Mouse (Mus musculus) gastrocnemius, adult 2 months (tissue): ENCODE results near the gene Tigit. TPM values are rescaled to one million over a fixed set of nuclear protein-coding genes. Genes with fewer than 3 reads are reported as not detected.

Experiments used
- DNase-seq: peaks from one replicate; pipeline ENCODE4 v3.0.0; 2022
- H3K27ac ChIP-seq: fragments of 200-600 bp; 2 replicates; pipeline ENCODE4 v1.8.1; 2022; ENCODE audit warnings: mild to moderate bottlenecking
- H3K4me3 ChIP-seq: fragments of 200-600 bp; 2 replicates; pipeline ENCODE4 v1.8.1; 2022; ENCODE audit warnings: mild to moderate bottlenecking, moderate library complexity
- CTCF ChIP-seq: fragments of 200-600 bp; IDR thresholded peaks from 2 replicates; pipeline ENCODE4 v1.8.1; 2022; ENCODE audit warnings: antibody characterized with exemption, mild to moderate bottlenecking, moderate library complexity
- intact Hi-C: fragments of 180-260 bp; cut with DNase I; formaldehyde crosslinking; loops from one replicate; pipeline ENCODE4 v1.15.1; 2025
- microRNA-seq: library from miRNA; unstranded; fragments of <30 nt; microRNA quantifications from one replicate; pipeline ENCODE4 v1.2.0, GENCODE M21; 2021
- total RNA-seq, 2 experiments: library from RNA; stranded (reverse); gene quantifications; 2 replicates each; pipeline ENCODE4 v1.2.3; 2021

The Tigit gene
- total RNA-seq, 2 experiments from 2014 or later: not detected

GRCm38 (mm10) chr16:43602573-43602972, 61.4 kb downstream of the Tigit start:
- intact Hi-C loops: no loop called here
- DNase-seq: no peak
- Histone ChIP-seq H3K27ac (peak overlapping the region; percentile 48), H3K4me3 (no peak overlapping the region)
- no peak for TF ChIP-seq CTCF

GRCm38 (mm10) chr16:43599707-43600106, 64.2 kb downstream of the Tigit start:
- no peak for TF ChIP-seq CTCF
- peak overlapping the region; percentile 32 for H3K27ac ChIP-seq
- DNase-seq: no peak
- H3K4me3 ChIP-seq: no peak overlapping the region
- intact Hi-C loops: loop anchor here (10.0 kb wide), 2 partner anchors 685 to 765 kb away; no protein-coding TSS in a partner anchor

Small RNA genes within 50 kb of the gene (microRNA-seq; reads per million reads assigned to microRNA genes)
- not detected for gene Mir568

Other genes with a start within 250 kb of the Tigit start
- gene Drd3, start 89.9 kb upstream of the Tigit start, total RNA-seq: not detected
- gene Ccdc191, start 225.7 kb upstream of the Tigit start, total RNA-seq: 1 to 10 TPM; 1.5 to 3.2 TPM